Mouse (Mus musculus) C2C12 (cell line): ENCODE results near the gene Rsph3b.
"Not testable (repeated sequence)": the region's sequence is repeated elsewhere in the genome, so short reads cannot be mapped to it uniquely, and the experiment has no call there.

Experiments used
- CTCF ChIP-seq: IDR thresholded peaks from one replicate; pipeline ENCODE4 v1.5.1; 2011; ENCODE audit not compliant: control insufficient read depth, insufficient read depth, insufficient read length
- FOSL1 ChIP-seq: IDR thresholded peaks from one replicate; pipeline ENCODE4 v1.8.0; 2011; ENCODE audit warnings: mild to moderate bottlenecking, low read length; ENCODE audit not compliant: poor library complexity, insufficient read depth, severe bottlenecking
- MAX ChIP-seq: IDR thresholded peaks from one replicate; pipeline ENCODE4 v1.6.1; 2011; ENCODE audit warnings: mild to moderate bottlenecking, control low read depth
- MYOG ChIP-seq: IDR thresholded peaks from one replicate; pipeline ENCODE4 v1.6.1; 2011; ENCODE audit not compliant: control insufficient read depth, insufficient read length; ENCODE audit errors: extremely low read depth

DNA sequence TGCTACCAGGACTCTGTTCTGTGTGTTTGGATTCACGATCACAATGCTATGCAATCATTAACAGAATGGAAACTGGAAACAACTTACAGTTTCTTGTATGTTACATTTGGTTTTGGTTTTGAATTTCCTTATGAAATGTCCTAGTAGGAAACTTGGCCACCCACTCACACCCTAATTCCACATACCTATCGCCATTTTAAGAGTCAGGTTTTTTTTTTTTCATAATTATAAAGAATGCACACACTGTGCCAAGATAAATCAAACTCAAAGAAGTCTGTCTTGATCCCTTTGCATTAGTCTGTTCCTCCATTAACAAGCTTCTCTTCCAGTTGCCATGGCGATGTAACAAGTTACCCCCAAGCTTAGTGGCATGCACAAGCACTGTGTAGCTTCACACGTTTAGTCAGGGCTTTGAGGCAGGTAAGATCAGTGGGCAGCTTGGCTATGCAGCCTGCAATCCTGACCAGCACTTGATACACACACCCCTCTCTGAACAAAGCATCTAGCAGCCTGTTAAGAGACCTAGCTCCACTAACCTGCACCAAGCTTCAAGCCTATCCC, 24.4 kb upstream of the Rsph3b start:
- not testable (repeated sequence) for TF ChIP-seq CTCF, MYOG, FOSL1, MAX
